Mouse (Mus musculus): ENCODE measurements around the gene Acly.

Gene Acly

GRCm38 (mm10) chr11:100527458-100528374, at the start of gene Acly:
Acly (minus strand) TSS chr11:100528000.
- DNase-seq (ENCODE audit: low spot score in 2 of 2): peak; percentile 95 to 96

GRCm38 (mm10) chr11:100576256-100576655, 48.5 kb upstream of the Acly start:
- DNase-seq (ENCODE audit: low spot score in 2 of 2): no peak

- DNase-seq (ENCODE audit: low spot score in 2 of 2): peak in 1 of 2 experiments; percentile 31
Measured at GRCm38 (mm10) chr11:100575484-100575855, 47.7 kb upstream of the Acly start.

GRCm38 (mm10) chr11:100574708-100575483, 47.1 kb upstream of the Acly start, which contains the start of gene Cnp:
Cnp (plus strand) TSS chr11:100574904.
- DNase-seq (ENCODE audit: low spot score in 2 of 2): peak; percentile 45 to 57

- DNase-seq (ENCODE audit: low spot score in 2 of 2): no peak
Measured at GRCm38 (mm10) chr11:100574188-100574587, 46.4 kb upstream of the Acly start.

GRCm38 (mm10) chr11:100571202-100571567, 43.4 kb upstream of the Acly start:
- DNase-seq (ENCODE audit: low spot score in 2 of 2): peak in 1 of 2 experiments; percentile 34

- DNase-seq (ENCODE audit: low spot score in 2 of 2): peak; percentile 27 to 75
Measured at GRCm38 (mm10) chr11:100570430-100571201, 42.8 kb upstream of the Acly start.

GRCm38 (mm10) chr11:100569789-100570188, 42.0 kb upstream of the Acly start:
- no peak for DNase-seq (ENCODE audit: low spot score in 2 of 2)

GRCm38 (mm10) chr11:100568692-100569091, 40.9 kb upstream of the Acly start:
- no peak for DNase-seq (ENCODE audit: low spot score in 2 of 2)

GRCm38 (mm10) chr11:100567815-100568245, 40.0 kb upstream of the Acly start:
- no peak for DNase-seq (ENCODE audit: low spot score in 2 of 2)

- DNase-seq (ENCODE audit: low spot score in 2 of 2): no peak
Measured at GRCm38 (mm10) chr11:100567229-100567628, 39.4 kb upstream of the Acly start.

- no peak for DNase-seq (ENCODE audit: low spot score in 2 of 2)
Measured at GRCm38 (mm10) chr11:100564703-100565102, 36.9 kb upstream of the Acly start.

- DNase-seq (ENCODE audit: low spot score in 2 of 2): peak in 1 of 2 experiments; percentile 54
Measured at GRCm38 (mm10) chr11:100564297-100564696, 36.5 kb upstream of the Acly start.

- no peak for DNase-seq (ENCODE audit: low spot score in 2 of 2)
Measured at GRCm38 (mm10) chr11:100561748-100562147, 33.9 kb upstream of the Acly start.

- no peak for DNase-seq (ENCODE audit: low spot score in 2 of 2)
Measured at GRCm38 (mm10) chr11:100559476-100559875, 31.7 kb upstream of the Acly start.

- DNase-seq (ENCODE audit: low spot score in 2 of 2): no peak
Measured at GRCm38 (mm10) chr11:100557563-100557962, 29.8 kb upstream of the Acly start.

GRCm38 (mm10) chr11:100555583-100555982, 27.8 kb upstream of the Acly start:
- DNase-seq (ENCODE audit: low spot score in 2 of 2): peak in 1 of 2 experiments; percentile 23

- no peak for DNase-seq (ENCODE audit: low spot score in 2 of 2)
Measured at GRCm38 (mm10) chr11:100552842-100553241, 25.0 kb upstream of the Acly start.

- no peak for DNase-seq (ENCODE audit: low spot score in 2 of 2)
Measured at GRCm38 (mm10) chr11:100550101-100550500, 22.3 kb upstream of the Acly start.

- no peak for DNase-seq (ENCODE audit: low spot score in 2 of 2)
Measured at GRCm38 (mm10) chr11:100549466-100549865, 21.7 kb upstream of the Acly start.

- DNase-seq (ENCODE audit: low spot score in 2 of 2): no peak
Measured at GRCm38 (mm10) chr11:100548141-100548540, 20.3 kb upstream of the Acly start.

GRCm38 (mm10) chr11:100546955-100547354, 19.2 kb upstream of the Acly start:
- no peak for DNase-seq (ENCODE audit: low spot score in 2 of 2)
